Mouse (Mus musculus) intestine, embryonic 16.5 days (tissue): ENCODE results near the gene Bpnt1. TPM values are rescaled to one million over a fixed set of nuclear protein-coding genes. Genes with fewer than 3 reads are reported as not detected.
"Not testable (repeated sequence)": the region's sequence is repeated elsewhere in the genome, so short reads cannot be mapped to it uniquely, and the experiment has no call there.

Source experiments
- ATAC-seq: fragments of 200-750 bp; cut with Nextera tagmentation; 2 replicates; pipeline ENCODE4 v1.8.0; 2017; ENCODE audit warnings: moderate TSS enrichment, moderate library complexity
- H3K27ac ChIP-seq: fragments of 300-500 bp; sonication (generic); 2 replicates; pipeline ENCODE4 v1.5.1; 2014; ENCODE audit warnings: mild to moderate bottlenecking, low read length
- H3K27me3 ChIP-seq: fragments of 300-500 bp; sonication (generic); replicated peaks from 2 replicates; pipeline ENCODE4 v1.6.1; 2014; ENCODE audit warnings: low read length, control low read depth, mixed read lengths; ENCODE audit not compliant: control insufficient read depth, insufficient read depth
- H3K36me3 ChIP-seq: fragments of 300-500 bp; sonication (generic); 2 replicates; pipeline ENCODE4 v1.6.1; 2014; ENCODE audit warnings: low read length, control low read depth; ENCODE audit not compliant: control insufficient read depth, insufficient read depth
- H3K4me1 ChIP-seq: fragments of 300-500 bp; sonication (generic); 2 replicates; pipeline ENCODE4 v1.6.1; 2014; ENCODE audit warnings: low read length, control low read depth, mixed read lengths; ENCODE audit not compliant: control insufficient read depth, insufficient read depth
- H3K4me2 ChIP-seq: fragments of 300-500 bp; sonication (generic); 2 replicates; pipeline ENCODE4 v1.6.1; 2014; ENCODE audit warnings: low read depth, low read length, control low read depth
- H3K4me3 ChIP-seq: fragments of 300-500 bp; sonication (generic); 2 replicates; pipeline ENCODE4 v1.5.1; 2014; ENCODE audit warnings: mild to moderate bottlenecking, low read length
- H3K9ac ChIP-seq: fragments of 300-500 bp; sonication (generic); 2 replicates; pipeline ENCODE4 v1.6.1; 2014; ENCODE audit warnings: low read depth, low read length
- H3K9me3 ChIP-seq: fragments of 300-500 bp; sonication (generic); 2 replicates; pipeline ENCODE4 v1.6.1; 2016; ENCODE audit warnings: low read length, control low read depth; ENCODE audit not compliant: control insufficient read depth
- WGBS: fragments of 180-500 bp; shearing (Covaris S2); extraction: QIAGEN DNeasy Blood & Tissue Kit; methylation state at CpG from one replicate; pipeline ENCODE4 v1.1.7; 2014; 5-methylcytosine and 5-hydroxymethylcytosine counted together
- polyA plus RNA-seq: library from polyadenylated mRNA; unstranded; fragments of >200 nt; fragmentation: Nextera tagmentation; extraction: Ambion mirVana; gene quantifications from 2 replicates; pipeline ENCODE4 v1.2.1, GENCODE M21; 2015

The Bpnt1 gene
- polyA plus RNA-seq, 1 experiment from 2014 or later = 345 TPM

GRCm38 (mm10) chr1:185315846-185316568 lies 15.9 kb upstream of the Bpnt1 start:
- no peak overlapping the region for H3K4me2 ChIP-seq
- H3K9me3 ChIP-seq = no peaks in the 10 kb centered on the region
- H3K27me3 ChIP-seq = no peaks in the 10 kb centered on the region
- 87% methylated on average over 16 of the region's 16 CpGs for WGBS
- no peak overlapping the region for H3K27ac ChIP-seq
- H3K4me1 ChIP-seq = 0 out of 2 replicates have a peak, but pooled peaks cover 2% of the 10 kb centered on the region
- no peak for ATAC-seq
- H3K4me3 ChIP-seq = no peak overlapping the region
- peaks cover 22% of the 10 kb centered on the region for H3K36me3 ChIP-seq
- no peak overlapping the region for H3K9ac ChIP-seq

- not testable (repeated sequence) for H3K27me3 ChIP-seq, H3K4me1 ChIP-seq, ATAC-seq, H3K9me3 ChIP-seq, H3K27ac ChIP-seq
- 43% methylated on average over 3 of the region's 3 CpGs for WGBS
- peak overlapping the region; percentile 97; the same call in 1 of the 2 replicates for H3K9ac ChIP-seq
- H3K4me2 ChIP-seq = peak overlapping the region; percentile 74
- H3K36me3 ChIP-seq = peaks cover 23% of the 10 kb centered on the region
- peak overlapping the region; percentile 98 for H3K4me3 ChIP-seq
These were observed 4.1 kb upstream of the Bpnt1 start for GRCm38 (mm10) chr1:185327754-185328345.

GRCm38 (mm10) chr1:185328721-185329610 lies 3.0 kb upstream of the Bpnt1 start, which contains the start of gene Iars2:
Gene Iars2 (minus strand): TSS chr1:185329396.
- Histone ChIP-seq H3K36me3 (peaks cover 13% of the 10 kb centered on the region), H3K4me2 (peak within 1 kb of the TSS; percentile 74), H3K9me3 (no peaks in the 10 kb centered on the region), H3K4me3 (peak within 1 kb of the TSS; percentile 98), H3K4me1 (peaks cover 5% of the 10 kb centered on the region; the same call in 1 of the 2 replicates), H3K27me3 (no peaks in the 10 kb centered on the region), H3K9ac (peak within 1 kb of the TSS; percentile 97), H3K27ac (peak within 1 kb of the TSS; percentile 98)
- peak; percentile 85 for ATAC-seq
- under 1% methylated on average over 76 of the region's 76 CpGs for WGBS

DNA sequence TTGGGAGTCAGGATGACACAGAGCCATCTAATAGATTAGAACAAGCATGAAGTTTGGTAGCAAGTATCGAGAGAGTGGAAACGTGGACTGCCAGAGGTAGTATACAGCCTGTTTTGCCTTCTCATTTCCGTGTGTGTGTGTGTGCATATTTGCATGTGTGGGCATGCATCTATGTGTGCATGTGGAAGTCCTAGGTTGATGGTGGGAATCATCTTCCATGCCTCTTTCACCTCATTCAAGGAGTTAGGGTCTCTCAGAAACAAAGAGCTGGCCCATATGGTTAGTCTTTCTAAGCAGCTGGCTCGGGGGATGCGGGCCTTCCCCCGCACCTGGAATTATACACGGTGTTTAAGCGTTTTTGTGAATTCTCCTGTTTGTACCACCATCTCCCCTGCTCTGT lies 2.1 kb upstream of the Bpnt1 start:
- Histone ChIP-seq H3K27me3 (no peaks in the 10 kb centered on the region), H3K27ac (no peak overlapping the region), H3K9ac (no peak overlapping the region), H3K36me3 (peaks cover 6% of the 10 kb centered on the region; the same call in 1 of the 2 replicates), H3K9me3 (no peaks in the 10 kb centered on the region), H3K4me1 (peaks cover 5% of the 10 kb centered on the region; the same call in 1 of the 2 replicates), H3K4me3 (no peak overlapping the region), H3K4me2 (0 out of 2 replicates have a peak overlapping the region, but pooled peaks have one; percentile 74)
- no peak for ATAC-seq
- 93% methylated on average over 8 of the region's 8 CpGs for WGBS

DNA sequence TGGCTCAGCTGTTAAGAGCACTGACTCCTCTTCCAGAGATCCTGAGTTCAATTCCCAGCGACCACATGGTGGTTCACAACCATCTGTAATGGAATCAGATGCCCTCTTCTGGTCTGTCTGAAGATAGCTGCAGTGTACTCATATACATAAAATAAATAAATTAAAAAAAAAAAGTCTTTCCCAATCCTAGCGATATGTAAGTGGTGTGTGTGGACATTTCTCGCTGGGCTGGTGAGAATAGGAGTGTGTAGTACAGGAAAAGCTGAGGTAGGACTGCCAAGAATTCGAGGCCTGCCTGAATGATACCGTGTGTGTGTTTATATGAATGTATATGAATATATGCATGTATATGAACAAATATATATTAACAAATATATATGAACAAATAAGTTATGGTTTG lies 585 bp upstream of the Bpnt1 start:
- no peak for ATAC-seq
- H3K9me3 ChIP-seq = no peaks in the 10 kb centered on the region
- 50% methylated on average over 5 of the region's 5 CpGs for WGBS
- H3K4me3 ChIP-seq = no peak overlapping the region
- no peaks in the 10 kb centered on the region for H3K27me3 ChIP-seq
- H3K4me2 ChIP-seq = no peak overlapping the region
- H3K9ac ChIP-seq = no peak overlapping the region
- peaks cover 5% of the 10 kb centered on the region; the same call in 1 of the 2 replicates for H3K4me1 ChIP-seq
- H3K36me3 ChIP-seq = no peaks in the 10 kb centered on the region
- no peak overlapping the region for H3K27ac ChIP-seq

- no peak overlapping the region for H3K9ac ChIP-seq
- peak; percentile 24 for ATAC-seq
- no peaks in the 10 kb centered on the region for H3K9me3 ChIP-seq
- no peaks in the 10 kb centered on the region for H3K27me3 ChIP-seq
- H3K4me2 ChIP-seq = no peak overlapping the region
- H3K27ac ChIP-seq = no peak overlapping the region
- H3K4me3 ChIP-seq = no peak overlapping the region
- 64% methylated on average over 5 of the region's 5 CpGs for WGBS
- peaks cover 5% of the 10 kb centered on the region; the same call in 1 of the 2 replicates for H3K4me1 ChIP-seq
- H3K36me3 ChIP-seq = 0 out of 2 replicates have a peak, but pooled peaks cover 2% of the 10 kb centered on the region
These were observed 1.7 kb downstream of the Bpnt1 start for GRCm38 (mm10) chr1:185333651-185334050.

- Histone ChIP-seq H3K9ac (peak overlapping the region; percentile 49; the same call in 1 of the 2 replicates), H3K27me3 (no peaks in the 10 kb centered on the region), H3K4me2 (no peak overlapping the region), H3K4me3 (peak overlapping the region; percentile 17), H3K4me1 (peaks cover 5% of the 10 kb centered on the region; the same call in 1 of the 2 replicates), H3K27ac (peak overlapping the region; percentile 74), H3K36me3 (0 out of 2 replicates have a peak, but pooled peaks cover 2% of the 10 kb centered on the region), H3K9me3 (no peaks in the 10 kb centered on the region)
- no peak for ATAC-seq
- WGBS = 79% methylated on average over 4 of the region's 4 CpGs
These were observed 2.2 kb downstream of the Bpnt1 start for GRCm38 (mm10) chr1:185334136-185334535.

- ATAC-seq = no peak
- Histone ChIP-seq H3K9ac (no peak overlapping the region), H3K4me3 (no peak overlapping the region), H3K36me3 (0 out of 2 replicates have a peak, but pooled peaks cover 2% of the 10 kb centered on the region), H3K27me3 (no peaks in the 10 kb centered on the region), H3K4me1 (peaks cover 5% of the 10 kb centered on the region; the same call in 1 of the 2 replicates), H3K4me2 (peak overlapping the region; percentile 36), H3K27ac (peak overlapping the region; percentile 74), H3K9me3 (no peaks in the 10 kb centered on the region)
- WGBS = 71% methylated on average over 6 of the region's 6 CpGs
These were observed 3.3 kb downstream of the Bpnt1 start for GRCm38 (mm10) chr1:185335231-185335765.
